ENCODE assay signal across 9 mouse cellular contexts in the genomic region with DNA sequence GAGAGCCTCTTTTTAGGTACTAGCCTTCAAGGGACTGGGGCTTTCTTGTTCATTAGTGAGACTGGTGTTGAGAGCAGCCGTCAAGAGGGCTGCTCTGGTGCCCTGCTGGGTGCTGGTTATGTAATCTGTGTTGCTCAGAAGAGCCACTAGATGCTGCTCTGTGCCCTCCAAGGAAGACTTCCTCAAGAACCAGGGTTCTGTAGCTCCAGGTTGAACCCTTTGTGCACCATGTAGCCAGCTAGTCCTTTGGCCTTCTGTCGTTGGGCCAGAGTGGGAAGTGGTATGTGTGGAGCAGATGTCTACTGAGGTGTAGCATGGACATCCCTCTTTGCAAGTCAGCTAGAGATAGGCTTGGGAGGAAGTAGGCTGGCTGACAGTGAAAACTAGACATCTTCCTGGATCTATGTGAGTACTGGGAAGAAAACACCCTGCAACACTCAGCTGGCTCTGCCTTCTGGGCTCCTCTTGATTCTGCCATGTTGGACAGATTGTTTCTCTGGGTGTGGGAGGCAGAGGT. TPM values are rescaled to one million over a fixed set of nuclear protein-coding genes. Genes with fewer than 3 reads are reported as not detected.
A peak's percentile ranks its signal among the peaks of the same experiment; 100 is the strongest.
DNase-seq lines count a peak whose midpoint lies in the region; ATAC-seq and TF ChIP-seq lines count a peak whose summit lies in the region.
"Had no signal": no experiment of that assay in that cellular context is flagged by ENCODE, and none has a peak within 500 bp of the region (broad histone marks: within the 10 kb centered on the region; RNA-seq: fewer than 3 reads in every experiment).

No protein-coding gene starts in this region.

- peak; percentile 57 for TF ChIP-seq CTCF in stomach, postnatal 0 days (IDR thresholded peaks at IDR 0.05; ENCODE audit: low read depth)

- no peak overlapping the region for H3K9ac ChIP-seq in hindbrain, embryonic 16.5 days (ENCODE audit: low read depth, low read length)
- H3K9ac ChIP-seq in hindbrain, embryonic 14.5 days = no peak overlapping the region
- no peak overlapping the region for H3K9ac ChIP-seq in stomach, postnatal 0 days (ENCODE audit: low read length)
- H3K9ac ChIP-seq: heart, embryonic 15.5 days had no signal

- peaks cover 5% of the 10 kb centered on the region for H3K4me1 ChIP-seq in hindbrain, embryonic 16.5 days (ENCODE audit: control insufficient read depth, insufficient read depth, low read depth, low read length)
- H3K4me1 ChIP-seq in hindbrain, embryonic 14.5 days (replicated peaks; ENCODE audit: control insufficient read depth, insufficient read depth, low read length) = peaks cover 6% of the 10 kb centered on the region; the same call in 1 of the 2 replicates
- peaks cover 5% of the 10 kb centered on the region; the same call in 1 of the 2 replicates for H3K4me1 ChIP-seq in stomach, postnatal 0 days (replicated peaks; ENCODE audit: control insufficient read depth, insufficient read depth)

- no peak for DNase-seq in hindbrain, embryonic 14.5 days (ENCODE audit: low spot score)
- DNase-seq in thymus, postnatal 0 days (ENCODE audit: low spot score) = peak; percentile 47
- no peak for DNase-seq in thymus, adult 18-20 months
- no peak for DNase-seq in stomach, postnatal 0 days (ENCODE audit: low spot score)
- DNase-seq in Muller cell, postnatal 12 days (ENCODE audit: inconsistent ontology term) = no peak

- no peaks in the 10 kb centered on the region for H3K27me3 ChIP-seq in hindbrain, embryonic 16.5 days (replicated peaks; ENCODE audit: control insufficient read depth, insufficient read depth, low read length)
- no peaks in the 10 kb centered on the region for H3K27me3 ChIP-seq in hindbrain, embryonic 14.5 days (ENCODE audit: control insufficient read depth, insufficient read depth, low read length)
- H3K27me3 ChIP-seq in stomach, postnatal 0 days (ENCODE audit: control insufficient read depth, insufficient read depth, low read length) = no peaks in the 10 kb centered on the region

- H3K27ac ChIP-seq in hindbrain, embryonic 16.5 days (ENCODE audit: low read depth, low read length) = peak overlapping the region; percentile 2; the same call in 1 of the 2 replicates
- H3K27ac ChIP-seq in hindbrain, embryonic 14.5 days = no peak overlapping the region
- no peak overlapping the region for H3K27ac ChIP-seq in stomach, postnatal 0 days (replicated peaks)
- H3K27ac ChIP-seq: heart, embryonic 15.5 days had no signal

- no peak overlapping the region for H3K4me3 ChIP-seq in hindbrain, embryonic 16.5 days (ENCODE audit: low read length)
- no peak overlapping the region for H3K4me3 ChIP-seq in hindbrain, embryonic 14.5 days (replicated peaks; ENCODE audit: low read length)
- H3K4me3 ChIP-seq in stomach, postnatal 0 days (ENCODE audit: low read depth, low read length) = no peak overlapping the region
- H3K4me3 ChIP-seq: heart, embryonic 15.5 days had no signal

- H3K9me3 ChIP-seq in hindbrain, embryonic 16.5 days (ENCODE audit: control insufficient read depth, low read length) = no peaks in the 10 kb centered on the region
- H3K9me3 ChIP-seq in hindbrain, embryonic 14.5 days (ENCODE audit: control insufficient read depth, low read length) = no peaks in the 10 kb centered on the region
- H3K9me3 ChIP-seq in stomach, postnatal 0 days (ENCODE audit: control insufficient read depth, low read length) = no peaks in the 10 kb centered on the region
- H3K9me3 ChIP-seq: heart, embryonic 15.5 days had no signal

- no peak for ATAC-seq in hindbrain, embryonic 16.5 days
- no peak for ATAC-seq in hindbrain, embryonic 14.5 days (ENCODE audit: low FRiP score)
- peak; percentile 25 to 39; a peak in 2 of 4 replicates for ATAC-seq in hematopoietic stem cell, adult 5-6 weeks (replicated peaks in 1 of 2; ENCODE audit: insufficient read depth in 1 of 2, low FRiP score in 2 of 2, low TSS enrichment in 1 of 2, low read depth in 1 of 2, poor library complexity in 2 of 2, severe bottlenecking in 2 of 2)
- no peak for ATAC-seq in stomach, postnatal 0 days (ENCODE audit: low FRiP score, low TSS enrichment)
- no peak for ATAC-seq in megakaryocyte-erythroid progenitor cell, adult 5-6 weeks (replicated peaks; ENCODE audit: low FRiP score, low TSS enrichment, poor library complexity, severe bottlenecking)

- peaks cover 15% of the 10 kb centered on the region for H3K36me3 ChIP-seq in hindbrain, embryonic 16.5 days (ENCODE audit: control insufficient read depth, insufficient read depth, low read length)
- H3K36me3 ChIP-seq in hindbrain, embryonic 14.5 days (replicated peaks; ENCODE audit: control insufficient read depth, insufficient read depth) = peaks cover 38% of the 10 kb centered on the region
- peaks cover 9% of the 10 kb centered on the region; the same call in 1 of the 2 replicates for H3K36me3 ChIP-seq in stomach, postnatal 0 days (ENCODE audit: control insufficient read depth, insufficient read depth, low read length)

- TF ChIP-seq EP300 in stomach, postnatal 0 days (optimal IDR thresholded peaks at IDR 0.05) = no peak

- 32% methylated on average over 2 of the region's 2 CpGs for WGBS in hindbrain, embryonic 16.5 days
- WGBS in hindbrain, embryonic 14.5 days = 53% methylated on average over 2 of the region's 2 CpGs
- WGBS in stomach, postnatal 0 days = 72% methylated on average over 2 of the region's 2 CpGs

- H3K4me2 ChIP-seq in hindbrain, embryonic 16.5 days (ENCODE audit: low read length) = no peak overlapping the region
- no peak overlapping the region for H3K4me2 ChIP-seq in hindbrain, embryonic 14.5 days (replicated peaks)
- no peak overlapping the region for H3K4me2 ChIP-seq in stomach, postnatal 0 days (replicated peaks; ENCODE audit: low read depth)
- H3K4me2 ChIP-seq: heart, embryonic 15.5 days had no signal

RNA-seq across cellular contexts. Expression of a gene that starts 2.6 kb away (rescaled TPM):
- polyA plus RNA-seq in hindbrain, embryonic 16.5 days (2015; fragmentation: Nextera tagmentation; extraction: Ambion mirVana) = 77.3 and 81.1 TPM in 2 replicates
- 90.1 and 92.7 TPM in 2 replicates for polyA plus RNA-seq in hindbrain, embryonic 14.5 days (2014; fragmentation: Nextera tagmentation; extraction: Ambion mirVana)
- polyA plus RNA-seq in thymus, postnatal 0 days (2015; fragmentation: Nextera tagmentation; extraction: Ambion mirVana) = 1.2 and 1.7 TPM in 2 replicates
- 1.1 and 4.3 TPM in 2 replicates for total RNA-seq in hematopoietic stem cell, adult 5-6 weeks (2017)
- polyA plus RNA-seq in stomach, postnatal 0 days (2015; fragmentation: Nextera tagmentation; extraction: Ambion mirVana) = 0.57 and 0.75 TPM in 2 replicates
- total RNA-seq in megakaryocyte-erythroid progenitor cell, adult 5-6 weeks (2014; fragmentation: Nextera tagmentation) = 0.72 and 1.2 TPM in 2 replicates
- total RNA-seq in megakaryocyte-erythroid progenitor cell, adult 5-6 weeks (2017) = 0.50 and 1.9 TPM in 2 replicates

RNA-seq across cellular contexts. Expression of a gene that starts 45.8 kb away (rescaled TPM):
- 272 and 275 TPM in 2 replicates for polyA plus RNA-seq in hindbrain, embryonic 16.5 days (2015; fragmentation: Nextera tagmentation; extraction: Ambion mirVana)
- 256 and 266 TPM in 2 replicates for polyA plus RNA-seq in hindbrain, embryonic 14.5 days (2014; fragmentation: Nextera tagmentation; extraction: Ambion mirVana)
- 261 and 287 TPM in 2 replicates for polyA plus RNA-seq in thymus, postnatal 0 days (2015; fragmentation: Nextera tagmentation; extraction: Ambion mirVana)
- 61.0 and 66.9 TPM in 2 replicates for total RNA-seq in hematopoietic stem cell, adult 5-6 weeks (2017)
- polyA plus RNA-seq in stomach, postnatal 0 days (2015; fragmentation: Nextera tagmentation; extraction: Ambion mirVana) = 189 and 211 TPM in 2 replicates
- total RNA-seq in megakaryocyte-erythroid progenitor cell, adult 5-6 weeks (2014; fragmentation: Nextera tagmentation) = 130 and 137 TPM in 2 replicates
- 125 and 153 TPM in 2 replicates for total RNA-seq in megakaryocyte-erythroid progenitor cell, adult 5-6 weeks (2017)

Comparison
In these comparisons a context has a peak if more than half of its experiments do, and no peak if none do; other contexts are left out.
1. ATAC-seq: peak in hematopoietic stem cell, adult 5-6 weeks (2 of 2); none in hindbrain, embryonic 16.5 days (single experiment), hindbrain, embryonic 14.5 days (single experiment), stomach, postnatal 0 days (single experiment) and megakaryocyte-erythroid progenitor cell, adult 5-6 weeks (single experiment).
2. RNA of a gene that starts 2.6 kb away (polyA plus RNA-seq): 90.1 to 92.7 TPM in hindbrain, embryonic 14.5 days and 77.3 to 81.1 TPM in hindbrain, embryonic 16.5 days; 1.2 to 1.7 TPM in thymus, postnatal 0 days and 0.57 to 0.75 TPM in stomach, postnatal 0 days; every median in the first group is over 10 times any median in the second.